Mouse (Mus musculus) thymus, adult 18-20 months (tissue): ENCODE results near the gene C2cd4c.

ENCODE experiments used
- DNase-seq, 2 experiments: peaks; one replicate each; pipeline ENCODE4 v3.0.0; 2022; ENCODE audit warnings: mixed read lengths in 2 of 2

The C2cd4c gene

DNA sequence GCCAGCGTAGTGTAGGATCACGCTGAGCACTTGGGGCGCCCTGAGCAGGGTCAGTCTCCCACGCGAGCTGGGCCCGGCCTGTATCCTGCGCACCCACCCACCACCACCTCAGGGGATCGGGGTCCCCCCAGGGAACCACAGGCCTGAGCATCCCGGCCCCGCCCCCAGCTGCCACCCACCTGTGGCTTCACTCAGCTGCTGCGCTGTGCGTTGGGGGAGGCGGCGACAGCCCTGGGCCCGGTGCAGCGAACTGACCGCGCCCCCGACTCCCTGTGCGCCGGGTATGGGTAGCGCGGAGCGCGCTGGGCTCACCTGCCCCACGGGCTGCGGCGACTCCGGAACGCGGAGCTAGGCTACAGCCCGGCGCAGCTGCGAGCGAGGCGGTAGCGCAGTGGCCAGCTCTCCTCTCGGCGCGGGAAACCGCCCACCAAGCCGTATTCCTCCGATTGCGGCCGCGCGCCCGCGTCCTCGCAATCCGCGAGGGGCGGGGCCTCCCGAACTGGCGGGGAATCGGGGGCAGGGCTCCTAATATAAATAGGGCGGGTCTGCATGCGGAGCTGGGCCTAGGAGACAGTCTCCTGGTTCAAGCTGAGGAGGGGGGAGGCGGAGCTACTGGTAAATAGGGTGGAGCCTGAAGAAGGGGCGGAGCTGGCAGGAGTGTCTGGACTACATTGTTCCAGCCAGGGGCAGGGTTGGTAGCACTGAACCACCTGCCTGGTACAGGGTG is at the start of gene C2cd4c:
TSS of gene C2cd4c (minus strand) at position 448 of the 727 bp plus-strand sequence.
- peak in 1 of 2 experiments; percentile 14 for DNase-seq

DNA sequence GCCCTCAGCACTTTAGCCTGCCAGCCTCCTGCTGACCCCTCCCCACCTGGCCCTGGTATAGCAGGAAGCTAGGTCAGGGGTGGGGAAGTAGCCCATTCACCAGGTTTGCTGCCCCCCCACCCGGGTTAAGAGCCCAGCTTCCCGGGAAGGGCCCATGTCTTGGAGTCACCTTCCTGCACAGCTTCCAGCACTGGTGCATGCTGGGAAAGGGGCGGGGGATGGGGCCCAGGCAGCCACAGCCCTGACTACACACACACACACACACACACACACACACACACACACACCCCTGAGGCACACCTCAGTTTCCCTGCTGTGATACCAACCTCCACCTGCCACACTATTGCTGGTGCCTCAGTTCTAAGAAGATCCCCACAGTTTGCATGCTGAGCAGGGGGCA is 48.0 kb upstream of the C2cd4c start:
- no peak for DNase-seq

DNA sequence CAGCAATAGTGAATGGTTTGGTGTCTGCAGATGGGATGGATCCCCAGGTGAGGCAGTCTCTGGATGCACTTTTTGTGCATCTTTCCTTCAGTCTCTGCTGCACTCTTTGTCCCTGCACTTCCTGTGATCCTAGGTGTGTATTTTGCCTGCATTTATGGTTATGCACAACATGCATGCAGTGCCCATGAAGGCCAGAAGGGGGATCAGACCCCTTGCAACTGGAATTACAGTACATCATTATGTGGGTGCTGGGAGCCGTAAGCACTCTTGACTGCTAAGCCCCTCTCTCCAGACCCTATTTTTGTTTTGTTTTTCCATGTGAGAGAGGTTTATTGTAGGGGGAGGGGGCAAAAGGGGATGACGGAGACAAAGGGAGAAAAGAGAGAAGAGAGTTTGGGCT is 46.5 kb upstream of the C2cd4c start:
- DNase-seq = no peak

DNA sequence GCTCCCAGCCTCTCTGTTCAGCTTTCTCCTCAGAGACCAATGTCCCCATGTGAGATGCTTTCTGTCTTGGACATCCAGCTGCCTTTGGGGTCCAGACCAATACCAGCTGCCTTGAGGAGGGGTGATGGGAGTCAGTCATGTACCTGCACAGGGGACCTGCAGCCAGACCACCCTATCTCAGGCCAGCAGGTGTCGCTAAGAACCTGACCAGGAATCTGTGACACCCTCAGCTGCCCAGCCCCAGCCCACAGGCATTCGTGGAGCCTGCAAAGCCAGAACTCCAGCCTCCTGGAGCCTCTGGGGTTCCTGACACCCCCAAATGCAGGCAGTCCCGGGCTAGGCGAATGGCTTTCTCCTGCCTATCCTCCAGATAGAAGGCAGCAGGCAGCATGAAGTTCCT is 45.0 kb upstream of the C2cd4c start:
- no peak for DNase-seq

DNA sequence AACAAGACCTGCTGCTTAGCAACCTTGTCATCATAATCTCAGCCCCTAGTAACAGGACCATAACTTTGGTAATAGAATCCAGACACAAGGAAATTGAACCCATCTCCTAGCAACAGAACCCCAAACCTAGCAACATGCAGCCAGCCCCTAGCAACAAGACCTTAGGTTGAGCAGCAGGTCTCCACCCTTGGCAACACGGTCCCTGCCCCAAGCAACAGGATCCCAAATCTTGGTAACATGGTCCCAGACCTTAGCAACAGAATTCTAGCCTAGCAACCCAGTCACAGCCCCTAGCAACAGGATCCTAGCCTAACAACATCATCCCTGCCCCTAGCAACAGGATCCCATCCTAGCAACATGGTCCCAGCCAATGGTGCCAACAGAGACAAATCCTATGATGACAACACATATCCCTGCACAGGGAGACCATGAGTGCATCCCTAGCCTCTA is 41.1 kb upstream of the C2cd4c start:
- DNase-seq = no peak

DNA sequence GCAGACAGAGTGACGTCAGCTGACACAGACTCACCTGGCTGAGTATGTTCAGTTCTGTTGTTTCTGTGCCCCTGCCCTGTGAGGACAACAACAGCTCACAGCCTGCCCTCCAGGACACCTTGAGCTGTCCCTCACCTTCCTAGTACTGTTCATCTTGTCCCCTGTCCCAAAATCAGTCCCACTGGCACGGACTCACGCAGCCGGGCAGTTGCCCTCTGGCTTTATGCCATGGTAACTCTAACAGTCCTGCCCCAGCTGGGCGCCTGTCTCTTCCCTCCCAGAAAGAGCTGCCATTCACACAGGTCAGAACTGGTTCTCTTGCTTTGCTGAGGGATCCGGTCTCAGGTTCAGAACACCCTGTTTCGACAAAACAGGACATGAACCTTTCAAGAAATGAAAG is 39.0 kb upstream of the C2cd4c start:
- no peak for DNase-seq

DNA sequence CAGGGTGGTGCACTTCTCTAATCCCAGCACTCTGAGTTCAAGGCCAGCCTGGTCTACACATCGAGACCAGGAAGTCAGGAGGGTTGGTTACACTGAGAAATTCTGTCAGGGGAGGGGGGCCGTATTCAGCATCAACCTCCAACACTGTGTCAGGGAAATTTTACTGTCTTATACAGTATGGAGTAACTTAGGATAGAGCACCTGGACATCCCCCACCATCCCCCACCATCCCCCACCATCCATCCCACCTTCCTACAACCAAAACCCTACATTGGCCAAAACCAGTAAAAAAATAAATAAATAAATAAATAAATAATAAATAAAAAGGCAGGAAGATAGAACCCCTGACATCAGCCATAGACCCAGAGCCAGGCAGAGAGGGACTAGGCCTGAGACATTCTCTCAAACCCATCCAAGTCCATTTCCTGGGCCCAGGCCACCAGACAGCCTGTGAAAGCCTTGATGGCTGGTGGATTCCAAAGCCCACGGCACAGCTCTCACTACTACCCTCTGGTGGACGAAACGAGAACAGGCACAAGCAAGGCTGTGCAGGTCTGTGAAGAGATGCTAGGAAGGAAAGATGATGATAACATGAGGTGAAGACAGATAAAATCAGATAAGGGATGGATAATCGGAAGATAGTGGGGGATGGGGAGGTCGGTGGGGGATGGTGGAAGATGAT is 35.4 kb upstream of the C2cd4c start:
- no peak for DNase-seq

DNA sequence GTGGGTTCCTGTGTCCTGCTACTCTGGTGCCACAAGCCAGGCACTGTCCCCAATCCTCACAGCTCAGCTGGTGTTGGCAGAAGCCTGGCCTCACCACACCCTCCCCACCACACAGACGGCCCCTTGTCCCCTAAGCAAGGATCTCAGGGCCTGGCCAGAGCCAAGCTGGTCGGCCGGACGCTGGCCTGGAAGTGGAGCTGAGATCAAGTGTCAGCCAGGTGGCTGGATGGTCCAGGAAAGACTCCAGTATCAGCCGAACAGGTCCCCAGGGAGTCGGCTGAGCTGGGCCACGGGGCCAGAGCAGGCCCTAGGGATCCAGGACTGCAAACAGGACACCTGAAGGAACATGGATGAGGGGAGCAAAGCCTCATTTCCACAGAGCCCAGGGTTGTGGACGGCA is 31.9 kb upstream of the C2cd4c start, which contains the start of gene Odf3l2:
TSS of gene Odf3l2 (minus strand) at position 28 of the 400 bp plus-strand sequence.
- DNase-seq = no peak

DNA sequence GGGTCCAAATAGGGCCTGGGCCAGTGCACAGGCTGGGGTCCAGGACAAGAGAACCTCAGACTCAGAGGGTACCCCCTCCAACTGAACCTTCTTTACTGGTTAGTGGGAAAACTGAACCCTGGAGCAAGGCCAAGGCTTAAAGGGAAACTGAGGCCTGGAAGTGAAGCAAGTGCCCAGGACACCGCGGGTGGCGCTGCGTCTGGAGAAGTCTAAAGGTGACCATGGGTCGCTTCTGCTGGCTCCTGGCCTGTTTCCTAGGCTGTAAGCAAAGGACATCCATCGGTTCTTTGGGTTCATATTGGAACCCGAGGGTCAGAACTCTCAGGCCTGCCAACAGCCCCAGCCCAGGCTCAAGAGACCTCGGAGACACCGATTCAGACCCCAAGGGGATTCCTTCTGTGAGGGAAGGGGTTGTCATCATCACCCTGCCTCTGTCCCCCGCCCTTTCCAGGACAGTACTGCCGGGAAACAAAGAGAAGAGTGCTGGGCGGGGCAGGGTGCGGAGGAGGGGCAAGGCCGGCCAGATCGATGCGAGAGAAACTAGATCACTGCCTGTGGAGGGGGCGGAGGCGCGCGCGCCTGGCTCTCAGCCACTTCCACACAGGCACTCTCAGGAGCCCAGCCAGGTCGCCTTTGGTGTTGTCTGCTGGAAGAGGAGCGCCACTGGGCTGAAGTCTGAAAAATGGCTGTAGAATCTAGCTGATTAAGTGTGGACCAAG is 24.8 kb upstream of the C2cd4c start:
- DNase-seq = no peak

DNA sequence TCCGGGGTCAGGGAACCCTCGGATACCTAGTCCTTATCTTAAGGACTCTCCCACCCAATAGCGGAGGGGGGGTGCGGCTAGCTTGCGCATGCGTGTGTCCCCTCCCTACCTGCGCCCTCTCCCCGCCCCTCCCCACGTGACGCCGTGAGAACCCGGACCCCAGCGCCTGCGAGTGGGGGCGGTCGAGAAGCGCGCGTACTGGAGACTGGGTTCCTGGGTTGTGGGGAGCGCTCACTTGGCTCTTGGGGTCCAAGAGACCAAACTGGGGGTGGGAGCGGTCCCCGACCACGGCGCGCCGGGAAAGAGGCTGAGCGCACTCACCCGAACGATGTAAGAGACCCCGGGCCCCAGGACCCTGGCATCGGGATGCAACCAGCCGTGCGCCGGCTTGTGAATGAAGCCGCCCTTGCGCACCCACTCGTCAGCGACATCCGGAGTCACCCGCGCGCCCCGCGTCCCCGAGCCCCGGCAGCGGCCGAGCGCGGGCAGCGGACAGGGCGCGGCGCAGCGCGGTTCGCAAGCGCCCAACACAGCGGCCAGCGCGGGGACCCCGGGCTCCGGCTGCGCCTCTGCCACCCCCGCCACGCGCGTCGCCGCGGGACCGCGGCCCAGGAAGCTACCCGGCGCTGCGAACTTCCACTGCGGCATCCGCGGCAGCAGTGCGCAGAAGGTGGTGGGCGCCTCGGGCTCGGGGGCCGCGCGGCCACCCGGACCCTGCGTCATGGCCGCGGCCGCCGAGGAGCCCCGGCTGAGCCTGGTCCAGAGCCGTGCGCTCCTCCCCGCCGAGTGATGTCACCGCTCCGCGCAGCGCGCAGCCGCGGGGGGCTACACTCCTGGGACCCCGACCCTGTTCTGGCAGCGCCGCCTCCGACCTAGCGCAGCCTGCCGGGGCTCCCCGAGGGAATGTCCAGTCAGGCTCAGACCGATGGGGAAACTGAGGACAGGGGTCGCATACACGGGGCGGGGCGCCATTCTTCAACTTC is 23.6 kb upstream of the C2cd4c start, which contains the start of gene Shc2:
TSS of gene Shc2 (minus strand) at position 791 of the 983 bp plus-strand sequence.
- no peak for DNase-seq

DNA sequence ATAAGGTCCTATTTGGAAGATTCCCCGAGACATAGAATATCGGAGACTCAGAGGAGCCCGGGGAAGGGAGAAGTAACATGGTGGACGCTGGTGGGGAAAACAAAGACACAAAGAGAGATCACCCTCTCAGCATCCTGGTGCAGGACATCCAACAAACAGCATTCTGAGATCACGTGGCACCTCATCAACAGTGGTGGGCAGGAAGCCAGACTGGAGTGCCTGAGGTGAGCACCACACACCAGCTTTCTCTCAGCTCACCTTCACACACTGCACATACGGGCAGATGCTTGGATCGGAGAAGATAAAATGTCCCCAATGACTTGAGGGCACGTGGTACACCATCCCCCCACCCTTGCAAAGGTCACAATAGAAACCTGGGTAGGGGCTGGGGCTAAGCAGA is 22.5 kb upstream of the C2cd4c start:
- DNase-seq = no peak

DNA sequence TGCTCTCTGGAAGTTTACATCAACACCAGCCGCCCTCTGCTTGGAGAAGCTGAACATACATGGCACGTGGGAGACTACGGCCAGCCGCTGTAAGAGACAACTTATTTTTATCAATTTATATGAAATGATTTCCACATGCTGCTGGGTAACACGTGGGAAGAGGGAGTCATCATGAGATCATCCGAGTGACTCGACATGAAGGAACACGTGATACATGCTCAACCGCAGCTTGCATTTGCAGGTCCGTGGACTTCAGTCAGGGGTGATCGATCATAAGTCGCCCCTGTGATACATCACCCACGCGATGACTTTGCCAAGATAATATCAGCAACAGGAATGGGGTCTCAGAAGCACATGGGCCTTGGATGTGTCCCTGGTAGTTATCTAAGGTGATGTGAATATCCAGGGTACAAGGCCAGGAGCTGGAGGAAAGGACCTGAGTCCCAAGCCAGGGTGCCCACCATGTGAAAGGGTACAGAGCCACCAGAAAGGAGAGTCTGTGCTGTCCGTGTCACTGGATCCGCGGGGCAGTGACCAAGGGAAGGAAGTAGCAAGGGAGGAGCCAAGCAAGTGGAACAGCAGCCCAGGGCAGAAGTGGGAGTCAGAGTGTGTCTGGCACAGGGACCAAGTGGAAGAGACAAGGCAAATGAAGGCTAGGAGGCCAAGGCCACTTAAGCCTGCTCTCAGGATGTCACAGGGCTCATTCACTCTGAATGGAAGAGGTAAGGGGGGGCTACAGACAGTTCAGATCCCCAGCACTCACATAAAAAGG is 19.4 kb upstream of the C2cd4c start:
- no peak for DNase-seq

DNA sequence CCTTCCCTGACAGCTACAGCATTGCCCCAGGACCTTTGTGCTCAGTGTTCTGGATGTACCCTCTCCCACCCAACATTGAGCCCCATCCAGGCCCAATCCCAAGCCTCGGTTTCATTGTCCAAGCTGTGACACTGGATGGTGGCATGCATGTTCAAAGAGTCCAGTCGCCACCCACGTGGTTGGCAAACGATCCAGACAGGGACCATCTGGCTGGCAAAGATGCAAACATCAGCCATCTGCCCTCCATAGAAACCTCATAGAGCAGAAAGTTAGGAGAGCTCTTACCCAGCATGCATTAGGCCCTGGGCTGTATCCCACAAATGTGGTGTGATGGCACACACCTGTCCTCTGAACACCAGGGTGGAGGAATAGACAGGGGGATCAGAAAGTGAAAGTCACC is 17.6 kb upstream of the C2cd4c start:
- no peak for DNase-seq

DNA sequence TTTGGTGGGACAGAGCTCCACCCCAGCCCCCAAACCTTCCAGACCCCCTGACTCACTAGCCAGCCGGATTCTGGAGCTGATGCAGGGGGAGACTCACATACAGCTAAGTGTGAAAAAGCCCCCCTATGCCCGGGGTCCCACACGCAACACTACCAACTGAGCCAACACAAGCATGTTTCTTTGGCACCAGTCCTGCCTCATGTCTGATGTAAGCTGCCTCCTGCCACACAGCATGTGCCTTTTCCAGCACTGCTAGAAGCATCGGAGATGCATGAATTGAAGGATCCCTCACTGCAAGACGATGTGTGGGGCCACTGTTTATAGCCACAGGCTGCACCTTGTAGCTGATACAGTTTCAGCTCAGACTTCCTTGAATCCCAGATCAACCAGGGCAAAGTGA is 14.6 kb upstream of the C2cd4c start:
- DNase-seq = no peak

DNA sequence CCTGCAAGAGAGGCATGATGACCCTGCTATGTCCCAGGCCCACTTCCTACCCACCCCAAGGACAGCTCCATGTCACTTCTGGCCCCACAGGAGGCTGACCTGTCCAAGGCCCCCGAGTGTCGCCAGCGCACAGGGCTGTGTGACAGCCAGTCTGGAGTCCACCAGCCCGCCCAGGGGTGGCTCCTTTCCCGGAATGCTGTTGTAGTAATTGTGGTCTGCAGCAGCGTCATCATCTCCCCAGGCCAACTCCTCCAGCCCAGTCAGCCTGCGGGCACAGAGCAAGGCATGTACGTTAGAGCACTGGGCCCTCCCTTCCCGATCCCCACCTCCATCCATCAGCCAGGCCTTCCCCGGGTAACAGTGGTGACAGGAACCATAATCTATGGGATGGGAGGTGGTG is 12.3 kb upstream of the C2cd4c start:
- DNase-seq = no peak

DNA sequence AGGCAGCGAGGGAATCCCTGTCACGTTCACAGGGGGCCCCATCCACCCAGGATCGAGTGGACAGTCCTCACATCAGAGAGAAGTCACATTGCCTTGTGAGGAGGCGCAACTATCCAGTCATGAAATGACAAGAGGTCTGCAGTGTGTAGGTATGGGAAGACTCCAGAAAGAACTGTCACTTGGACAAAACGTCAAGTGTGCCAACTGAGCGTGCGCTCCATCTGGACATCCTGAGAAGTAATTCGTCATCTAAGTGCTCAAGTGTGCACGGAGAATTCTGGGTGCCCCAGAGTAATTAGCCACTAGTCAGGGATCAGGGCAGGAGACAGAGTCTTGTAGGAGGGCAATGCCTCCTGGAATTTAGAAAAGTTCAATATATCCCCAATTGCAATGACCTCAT is 11.6 kb upstream of the C2cd4c start:
- no peak for DNase-seq

DNA sequence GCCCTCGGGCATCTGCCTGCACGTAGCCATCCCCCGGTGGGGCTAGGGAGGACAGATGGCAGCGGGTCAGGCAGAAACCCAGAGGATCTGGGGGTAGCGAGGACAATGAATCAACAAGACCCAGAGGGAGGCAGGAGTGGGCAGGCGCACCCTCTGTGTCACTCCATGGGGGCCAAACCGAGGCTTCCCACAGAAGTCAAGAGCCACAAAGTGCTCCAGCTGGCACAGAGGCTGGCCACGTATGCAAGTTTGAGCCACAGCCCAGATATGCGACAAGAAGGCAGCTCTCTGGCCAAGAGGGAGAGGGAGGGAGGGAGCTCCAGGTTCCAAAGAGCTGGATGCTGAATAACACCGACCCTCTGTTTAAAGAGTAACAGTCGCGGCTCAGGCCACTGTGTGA is 10.1 kb upstream of the C2cd4c start:
- DNase-seq = no peak

DNA sequence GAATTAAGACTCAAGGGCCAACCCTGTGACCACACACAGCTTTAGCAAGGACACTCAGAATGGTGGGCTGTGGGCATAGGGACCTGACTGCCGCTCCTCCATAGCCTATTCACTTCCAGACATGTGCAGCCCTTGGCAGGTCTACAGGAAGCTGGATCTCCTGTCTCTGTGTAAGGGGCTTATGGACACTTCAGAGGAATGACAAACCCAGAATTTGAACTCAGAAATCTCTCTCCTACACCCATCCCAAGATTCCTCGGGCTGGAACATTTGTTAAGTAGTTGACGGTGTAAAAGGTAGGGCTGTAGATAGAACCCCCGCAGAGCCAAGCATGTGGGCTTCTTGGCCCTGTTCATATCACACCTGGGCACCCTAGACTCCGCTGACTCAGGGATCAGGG is 2.6 kb upstream of the C2cd4c start:
- no peak for DNase-seq

DNA sequence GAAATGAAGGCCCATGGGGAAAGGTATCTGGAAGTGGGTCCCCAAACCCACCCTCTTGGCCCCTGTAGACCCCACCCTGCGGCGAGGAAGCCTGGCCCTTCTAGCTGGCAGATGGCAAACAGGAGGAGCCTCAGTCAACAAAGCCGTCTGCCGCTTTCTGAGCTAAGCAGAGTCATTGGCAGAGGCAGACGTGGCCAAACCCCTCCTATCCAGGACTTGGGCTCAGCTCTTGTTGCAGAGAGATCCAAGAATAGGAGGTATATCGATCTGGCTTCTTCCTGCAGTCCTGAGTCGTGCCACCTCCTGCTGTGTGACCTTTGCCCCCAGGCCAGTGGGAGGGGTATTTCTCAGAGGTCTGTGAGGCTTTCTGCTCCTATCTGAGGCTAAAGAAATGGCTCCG is 2.0 kb upstream of the C2cd4c start:
- no peak for DNase-seq

DNA sequence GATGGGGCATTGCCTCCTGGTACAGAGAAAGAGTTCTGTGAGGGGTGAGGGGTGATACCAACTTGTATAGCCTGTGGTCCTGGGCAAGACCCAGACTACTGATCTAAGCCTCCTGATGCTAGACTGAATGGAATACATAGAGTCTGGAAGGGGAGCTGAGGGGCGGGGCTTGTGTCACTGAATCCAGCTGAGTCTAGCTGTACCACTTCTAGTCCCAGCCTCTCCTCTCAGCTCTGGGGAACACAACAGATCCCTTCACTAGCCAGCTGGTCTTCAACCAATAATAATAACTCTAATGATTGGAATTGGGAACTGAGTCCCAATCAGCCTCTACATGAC is 449 bp upstream of the C2cd4c start:
- no peak for DNase-seq

DNA sequence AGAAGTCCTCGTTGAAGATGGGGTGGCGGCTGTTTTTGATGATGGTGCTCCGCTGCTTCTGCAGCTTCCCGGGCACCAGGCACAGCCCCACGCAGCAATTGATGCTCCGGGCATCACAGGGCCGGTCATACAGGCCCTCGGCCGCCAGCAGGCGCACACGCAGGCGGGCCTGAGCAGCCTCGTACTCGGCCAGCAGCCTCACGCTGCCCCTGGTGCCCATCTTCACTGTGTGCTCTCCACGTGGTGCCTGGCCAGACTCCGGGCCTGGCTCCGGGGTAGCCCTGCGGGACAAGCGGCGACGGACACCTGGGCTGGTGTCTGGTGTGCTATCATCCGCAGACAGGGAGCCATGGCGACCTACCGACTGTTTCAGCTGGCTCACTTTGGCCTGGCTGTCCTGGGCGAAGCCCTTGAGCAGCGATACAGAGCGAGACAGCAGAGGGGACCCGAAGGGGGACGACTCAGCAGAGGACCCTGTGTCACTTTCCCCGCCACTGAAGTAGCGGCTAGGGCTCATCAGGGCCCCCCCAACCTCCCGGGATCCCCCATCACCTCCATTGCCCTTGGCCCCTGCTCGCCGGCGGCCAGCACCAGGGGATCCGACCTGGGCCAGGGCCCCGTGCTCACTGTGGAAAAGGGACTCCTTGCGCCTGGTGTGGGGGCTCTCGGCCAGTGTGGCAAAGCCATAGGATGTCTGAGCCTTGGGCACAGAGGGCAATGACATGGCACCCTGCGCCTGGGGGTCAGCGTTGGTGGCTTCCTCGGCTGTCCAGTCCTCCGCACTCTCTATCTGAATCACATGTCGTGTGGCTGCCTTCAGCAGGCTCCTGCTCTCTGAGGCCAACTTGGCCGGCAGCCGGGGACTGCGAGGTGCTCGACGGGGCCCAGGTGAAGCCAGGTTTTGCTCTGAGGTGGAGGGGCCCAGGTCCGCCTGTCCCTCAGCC is 1.4 kb downstream of the C2cd4c start:
- DNase-seq = no peak
